Mouse (Mus musculus): ENCODE measurements around the gene Nanos3.

- TF ChIP-seq CTCF (IDR thresholded peaks at IDR 0.05; ENCODE audit: control insufficient read depth, insufficient read depth, insufficient read length) (no peak), MAX (IDR thresholded peaks at IDR 0.05) (no peak), MYOG (IDR thresholded peaks at IDR 0.05; ENCODE audit: control insufficient read depth, extremely low read depth, insufficient read length) (no peak), USF1 (IDR thresholded peaks at IDR 0.05; ENCODE audit: low read depth) (no peak), MYOD1 (IDR thresholded peaks at IDR 0.05; ENCODE audit: control insufficient read depth, insufficient read length, low read depth) (no peak), CEBPB (IDR thresholded peaks at IDR 0.05; ENCODE audit: low read depth) (no peak)
Observed at GRCm38 (mm10) chr8:84148531-84148850, 36.5 kb downstream of the Nanos3 start.
